Mouse (Mus musculus) E14TG2a.4 (cell line): ENCODE measurements at regions not wholly inside any gene's neighbourhood (a gene's known extent, or its start where the extent isn't known, plus 50 kb on each side); places are given as distances from the start of the nearest gene placed in this dataset.

Experiments used
- CTCF ChIP-seq: conservative IDR thresholded peaks from 2 replicates; pipeline ENCODE4 v1.5.1; 2014; ENCODE audit warnings: low read length
- POU5F1 ChIP-seq: IDR thresholded peaks from 2 replicates; pipeline ENCODE4 v1.6.1; 2014; ENCODE audit warnings: low read length, borderline replicate concordance

DNA sequence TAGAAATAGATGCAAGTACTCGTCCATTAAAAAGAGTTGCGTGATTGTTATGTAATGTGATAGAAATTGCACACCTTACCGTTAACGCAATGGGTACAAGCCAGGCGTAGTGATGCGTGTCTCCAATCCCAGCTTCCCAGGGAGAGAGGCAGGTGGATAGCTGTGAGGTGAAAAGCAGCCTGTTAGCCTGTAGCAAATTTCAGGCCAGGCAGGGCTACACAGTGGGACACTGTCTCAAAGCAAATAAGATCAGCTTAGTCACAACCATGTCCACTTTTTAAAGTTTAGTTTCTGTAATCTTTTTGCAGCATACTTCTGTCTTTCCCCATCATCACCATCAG lies 77.1 kb upstream of the Gm14444 start:
- no peak for TF ChIP-seq CTCF
- TF ChIP-seq POU5F1 = no peak
